Mouse (Mus musculus) liver, embryonic 12.5 days (tissue): ENCODE results near the gene Rps6kc1. TPM values are rescaled to one million over a fixed set of nuclear protein-coding genes. Genes with fewer than 3 reads are reported as not detected.

Experiments
- ATAC-seq: fragments of 200-750 bp; cut with Nextera tagmentation; 2 replicates; pipeline ENCODE4 v1.8.0; 2017; ENCODE audit warnings: moderate number of reproducible peaks, mild to moderate bottlenecking, moderate library complexity
- H3K27ac ChIP-seq: fragments of 300-500 bp; sonication (generic); 2 replicates; pipeline ENCODE4 v1.5.1; 2016; ENCODE audit warnings: mild to moderate bottlenecking
- H3K27me3 ChIP-seq: fragments of 300-500 bp; sonication (generic); replicated peaks from 2 replicates; pipeline ENCODE4 v1.6.1; 2016; ENCODE audit warnings: mild to moderate bottlenecking, moderate library complexity
- H3K36me3 ChIP-seq: fragments of 300-500 bp; sonication (generic); 2 replicates; pipeline ENCODE4 v1.6.1; 2016; ENCODE audit warnings: mild to moderate bottlenecking, moderate library complexity
- H3K4me1 ChIP-seq: fragments of 300-500 bp; sonication (generic); 2 replicates; pipeline ENCODE4 v1.6.1; 2016
- H3K4me2 ChIP-seq: fragments of 300-500 bp; sonication (generic); 2 replicates; pipeline ENCODE4 v1.6.1; 2016; ENCODE audit warnings: mild to moderate bottlenecking, moderate library complexity
- H3K4me3 ChIP-seq: fragments of 300-500 bp; sonication (generic); 2 replicates; pipeline ENCODE4 v1.5.1; 2016; ENCODE audit warnings: mild to moderate bottlenecking, moderate library complexity
- H3K9ac ChIP-seq: fragments of 300-500 bp; sonication (generic); 2 replicates; pipeline ENCODE4 v1.6.1; 2016; ENCODE audit warnings: mild to moderate bottlenecking, moderate library complexity
- H3K9me3 ChIP-seq: fragments of 300-500 bp; sonication (generic); replicated peaks from 2 replicates; pipeline ENCODE4 v1.6.1; 2016; ENCODE audit warnings: mild to moderate bottlenecking, moderate library complexity
- WGBS: fragments of 180-500 bp; shearing (Covaris S2); methylation state at CpG from one replicate; pipeline ENCODE4 v1.1.7; 2016; ENCODE audit not compliant: insufficient replicate concordance; 5-methylcytosine and 5-hydroxymethylcytosine counted together
- polyA plus RNA-seq: library from polyadenylated mRNA; unstranded; fragments of >200 nt; fragmentation: Nextera tagmentation; extraction: Ambion mirVana; gene quantifications from 2 replicates; pipeline ENCODE4 v1.2.1, GENCODE M21; 2016

Rps6kc1 gene
- polyA plus RNA-seq, 1 experiment from 2014 or later = 5.7 TPM

DNA sequence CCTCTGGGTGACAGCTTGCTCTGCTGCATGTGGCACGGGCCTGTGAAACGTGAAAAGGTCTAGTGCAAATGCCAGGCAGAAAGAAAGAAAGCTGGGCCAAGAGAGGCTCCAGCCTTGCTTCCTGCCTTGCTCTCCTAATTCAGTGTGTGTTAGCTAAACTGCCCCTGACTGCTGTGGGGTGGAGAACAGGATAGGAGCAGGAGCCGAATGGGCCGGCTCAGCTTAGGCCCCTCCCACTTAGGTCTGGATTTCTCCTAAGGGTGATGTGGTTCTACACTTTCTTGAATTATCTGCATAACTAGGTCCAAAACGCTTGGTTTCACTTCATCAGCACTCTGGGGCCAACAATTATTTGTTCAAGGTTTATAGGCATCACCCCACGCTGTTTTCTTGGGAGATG lies 119.9 kb downstream of the Rps6kc1 start:
- no peak for ATAC-seq
- Histone ChIP-seq H3K4me2 (no peak overlapping the region), H3K27ac (no peak overlapping the region), H3K9ac (no peak overlapping the region), H3K4me1 (no peaks in the 10 kb centered on the region), H3K9me3 (no peaks in the 10 kb centered on the region), H3K4me3 (no peak overlapping the region), H3K36me3 (no peaks in the 10 kb centered on the region), H3K27me3 (no peaks in the 10 kb centered on the region)
- 81% methylated on average over 6 of the region's 6 CpGs for WGBS

GRCm38 (mm10) chr1:190790720-190791119 lies 120.8 kb downstream of the Rps6kc1 start:
- H3K4me2 ChIP-seq = no peak overlapping the region
- H3K27me3 ChIP-seq = no peaks in the 10 kb centered on the region
- no peaks in the 10 kb centered on the region for H3K9me3 ChIP-seq
- WGBS = 76% methylated on average over 6 of the region's 6 CpGs
- H3K9ac ChIP-seq = no peak overlapping the region
- H3K27ac ChIP-seq = no peak overlapping the region
- ATAC-seq = no peak
- no peak overlapping the region for H3K4me3 ChIP-seq
- no peaks in the 10 kb centered on the region for H3K4me1 ChIP-seq
- H3K36me3 ChIP-seq = no peaks in the 10 kb centered on the region

- no peak overlapping the region for H3K4me2 ChIP-seq
- ATAC-seq = no peak
- WGBS = 81% methylated on average over 6 of the region's 6 CpGs
These were observed 133.9 kb downstream of the Rps6kc1 start for GRCm38 (mm10) chr1:190777660-190778059.

GRCm38 (mm10) chr1:190776260-190776659 lies 135.3 kb downstream of the Rps6kc1 start:
- H3K4me2 ChIP-seq = no peak overlapping the region
- H3K9me3 ChIP-seq = no peaks in the 10 kb centered on the region
- peaks cover 3% of the 10 kb centered on the region; the same call in 1 of the 2 replicates for H3K36me3 ChIP-seq
- no peak overlapping the region for H3K27ac ChIP-seq
- H3K9ac ChIP-seq = no peak overlapping the region
- ATAC-seq = no peak
- no peak overlapping the region for H3K4me3 ChIP-seq
- no peaks in the 10 kb centered on the region for H3K27me3 ChIP-seq
- WGBS = 76% methylated on average over 9 of the region's 9 CpGs
- no peaks in the 10 kb centered on the region for H3K4me1 ChIP-seq

More at GRCm38 (mm10) chr1:190777660-190778059, 133.9 kb downstream of the Rps6kc1 start:
- H3K27me3 ChIP-seq = no peaks in the 10 kb centered on the region
- H3K4me1 ChIP-seq = no peaks in the 10 kb centered on the region
- no peak overlapping the region for H3K9ac ChIP-seq
- no peaks in the 10 kb centered on the region for H3K9me3 ChIP-seq
- no peak overlapping the region for H3K27ac ChIP-seq
- peaks cover 3% of the 10 kb centered on the region; the same call in 1 of the 2 replicates for H3K36me3 ChIP-seq
- H3K4me3 ChIP-seq = no peak overlapping the region

DNA sequence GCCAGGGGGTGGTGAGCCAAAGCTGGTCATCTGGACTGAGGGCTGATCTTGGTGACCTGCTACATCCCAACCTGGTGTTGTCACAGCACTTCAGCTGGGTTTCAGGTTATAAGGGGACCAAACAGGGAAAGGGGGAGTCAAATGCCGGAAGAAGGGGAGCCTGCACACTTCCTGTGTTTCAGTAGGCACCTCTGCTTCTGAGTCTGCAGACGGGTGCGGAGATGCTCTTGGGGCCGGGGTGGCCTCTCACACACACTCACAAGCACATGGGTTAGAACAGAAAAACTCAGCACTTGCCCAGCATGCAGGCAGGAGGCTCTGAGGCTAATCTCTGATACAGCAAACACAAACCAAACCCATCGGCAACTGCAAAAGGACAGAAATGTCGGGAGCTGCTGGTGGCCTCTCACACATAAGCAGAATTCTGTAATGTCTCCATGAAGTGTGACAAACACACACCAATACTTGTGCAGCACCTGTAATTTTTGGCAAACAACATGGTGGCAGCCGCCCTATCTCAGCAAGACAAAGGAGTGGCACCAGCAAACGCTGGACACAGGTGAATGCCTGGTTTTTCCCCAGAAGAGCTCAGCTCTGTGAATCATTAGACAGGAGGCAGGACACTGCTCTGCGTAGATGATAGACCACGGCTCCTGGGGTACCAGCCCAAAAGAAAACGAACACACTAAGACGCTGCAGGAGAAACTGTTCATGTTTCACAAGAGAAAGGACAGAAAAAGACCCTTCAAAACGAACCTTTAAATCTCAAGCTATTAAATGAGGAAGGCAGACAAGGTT lies 139.3 kb downstream of the Rps6kc1 start:
- 67% methylated on average over 13 of the region's 13 CpGs for WGBS
- Histone ChIP-seq H3K4me1 (no peaks in the 10 kb centered on the region), H3K9me3 (no peaks in the 10 kb centered on the region), H3K9ac (no peak overlapping the region), H3K4me3 (no peak overlapping the region), H3K27ac (no peak overlapping the region), H3K36me3 (peaks cover 3% of the 10 kb centered on the region; the same call in 1 of the 2 replicates), H3K4me2 (no peak overlapping the region), H3K27me3 (no peaks in the 10 kb centered on the region)
- ATAC-seq = no peak

DNA sequence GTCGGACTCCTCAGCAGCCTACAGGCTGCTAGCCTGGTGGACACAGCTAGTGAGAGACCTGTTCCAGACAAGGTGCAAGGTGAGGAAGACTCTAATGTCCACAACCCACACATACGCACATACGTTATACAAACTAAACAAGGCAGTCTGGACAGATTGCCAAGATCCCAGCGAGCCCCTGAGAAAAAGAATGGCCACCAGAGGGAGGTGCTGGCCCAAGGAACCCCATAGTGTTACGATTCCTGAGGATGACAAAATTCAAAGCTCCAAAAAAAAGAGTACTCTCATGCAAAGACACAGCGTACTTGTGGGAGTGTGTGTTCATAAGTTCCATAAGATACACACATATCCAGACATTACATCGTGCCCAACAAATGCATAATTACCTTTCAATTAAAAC lies 141.8 kb downstream of the Rps6kc1 start:
- peaks cover 3% of the 10 kb centered on the region; the same call in 1 of the 2 replicates for H3K36me3 ChIP-seq
- H3K4me2 ChIP-seq = no peak overlapping the region
- no peak overlapping the region for H3K4me3 ChIP-seq
- no peak overlapping the region for H3K27ac ChIP-seq
- H3K27me3 ChIP-seq = no peaks in the 10 kb centered on the region
- H3K9me3 ChIP-seq = 0 out of 2 replicates have a peak, but pooled peaks cover 5% of the 10 kb centered on the region
- no peak overlapping the region for H3K9ac ChIP-seq
- ATAC-seq = no peak
- 73% methylated on average over 7 of the region's 7 CpGs for WGBS
- no peaks in the 10 kb centered on the region for H3K4me1 ChIP-seq

- Histone ChIP-seq H3K27ac (no peak overlapping the region), H3K9me3 (0 out of 2 replicates have a peak, but pooled peaks cover 5% of the 10 kb centered on the region), H3K9ac (no peak overlapping the region), H3K36me3 (peaks cover 2% of the 10 kb centered on the region; the same call in 1 of the 2 replicates), H3K4me3 (no peak overlapping the region), H3K27me3 (no peaks in the 10 kb centered on the region), H3K4me1 (no peaks in the 10 kb centered on the region), H3K4me2 (no peak overlapping the region)
- 50% methylated on average over 1 of the region's 1 CpGs for WGBS
- ATAC-seq = no peak
These were observed 143.3 kb downstream of the Rps6kc1 start for GRCm38 (mm10) chr1:190768307-190768706.

DNA sequence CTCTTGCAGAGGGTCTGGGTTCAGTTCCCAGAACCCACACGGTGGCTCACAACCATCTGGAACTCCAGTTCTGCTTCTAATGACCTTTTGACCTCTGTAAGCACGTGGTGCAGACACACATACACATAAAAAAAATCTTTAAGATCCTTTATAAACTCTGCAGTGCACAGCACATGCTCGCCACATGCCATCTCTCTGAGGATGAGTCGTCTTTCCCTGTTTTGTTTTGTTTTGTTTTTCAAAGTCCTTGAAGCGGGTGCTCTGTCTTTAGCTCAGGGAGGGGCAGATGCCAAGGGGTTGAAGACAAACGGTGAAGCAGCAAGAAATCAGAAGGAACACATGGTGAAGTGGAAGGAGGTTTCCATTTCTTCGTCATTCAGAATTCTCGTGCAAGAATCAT lies 143.9 kb downstream of the Rps6kc1 start:
- no peak overlapping the region for H3K27ac ChIP-seq
- WGBS = 50% methylated on average over 8 of the region's 8 CpGs
- H3K36me3 ChIP-seq = no peaks in the 10 kb centered on the region
- H3K4me1 ChIP-seq = no peaks in the 10 kb centered on the region
- H3K9me3 ChIP-seq = 0 out of 2 replicates have a peak, but pooled peaks cover 5% of the 10 kb centered on the region
- no peak for ATAC-seq
- no peak overlapping the region for H3K4me2 ChIP-seq
- H3K9ac ChIP-seq = no peak overlapping the region
- H3K27me3 ChIP-seq = no peaks in the 10 kb centered on the region
- H3K4me3 ChIP-seq = no peak overlapping the region

GRCm38 (mm10) chr1:190766800-190767199 lies 144.8 kb downstream of the Rps6kc1 start:
- Histone ChIP-seq H3K36me3 (no peaks in the 10 kb centered on the region), H3K4me2 (no peak overlapping the region), H3K9ac (no peak overlapping the region), H3K27me3 (no peaks in the 10 kb centered on the region), H3K4me1 (no peaks in the 10 kb centered on the region), H3K9me3 (0 out of 2 replicates have a peak, but pooled peaks cover 5% of the 10 kb centered on the region), H3K27ac (no peak overlapping the region), H3K4me3 (no peak overlapping the region)
- no peak for ATAC-seq
- WGBS = 71% methylated on average over 2 of the region's 2 CpGs

DNA sequence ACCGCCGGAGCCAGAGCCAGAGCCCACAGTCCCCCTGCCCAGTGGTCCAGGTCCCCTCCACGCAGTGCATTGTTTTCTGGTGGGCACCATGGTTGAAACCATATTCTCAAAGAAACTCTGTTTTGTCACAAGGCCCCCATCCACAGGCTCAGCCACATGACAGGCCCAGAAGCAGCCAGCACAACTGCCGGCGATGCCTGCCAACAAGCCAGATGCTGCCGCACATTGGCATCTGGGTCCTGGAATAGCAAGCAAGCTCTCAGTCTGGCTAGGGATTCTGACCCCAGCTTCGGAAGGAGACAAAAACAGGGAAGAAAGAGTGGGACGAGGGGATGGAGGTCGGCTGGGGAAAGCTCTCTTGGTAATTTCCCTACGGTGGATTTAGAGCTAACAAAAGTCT lies 147.8 kb downstream of the Rps6kc1 start:
- no peak for ATAC-seq
- Histone ChIP-seq H3K27me3 (no peaks in the 10 kb centered on the region), H3K4me3 (no peak overlapping the region), H3K27ac (no peak overlapping the region), H3K4me1 (no peaks in the 10 kb centered on the region), H3K9me3 (0 out of 2 replicates have a peak, but pooled peaks cover 5% of the 10 kb centered on the region), H3K9ac (no peak overlapping the region), H3K4me2 (no peak overlapping the region), H3K36me3 (no peaks in the 10 kb centered on the region)
- WGBS = 70% methylated on average over 10 of the region's 10 CpGs

DNA sequence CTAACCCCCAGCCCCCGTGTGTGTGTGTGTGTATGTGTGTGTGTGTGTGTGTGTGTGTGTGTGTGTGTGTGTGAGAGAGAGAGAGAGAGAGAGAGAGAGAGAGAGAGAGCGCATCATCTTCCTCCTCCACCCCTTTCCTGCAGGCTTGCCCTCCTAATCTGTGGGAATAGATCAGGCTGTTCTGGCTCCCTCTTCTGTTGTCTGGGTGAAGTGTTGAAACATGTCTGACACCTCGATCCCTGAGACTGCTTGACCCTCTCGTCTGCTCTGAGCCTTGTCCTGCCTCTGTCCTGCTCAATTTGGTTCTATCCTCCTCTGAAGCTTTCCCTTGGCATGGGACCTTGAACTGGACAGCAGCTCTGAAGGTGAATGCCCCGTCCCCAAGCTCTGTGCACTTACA lies 149.8 kb downstream of the Rps6kc1 start:
- no peaks in the 10 kb centered on the region for H3K27me3 ChIP-seq
- no peaks in the 10 kb centered on the region for H3K4me1 ChIP-seq
- 35% methylated on average over 5 of the region's 5 CpGs for whole genome bisulfite sequencing
- H3K36me3 ChIP-seq = no peaks in the 10 kb centered on the region
- H3K4me3 ChIP-seq = no peak overlapping the region
- no peak overlapping the region for H3K4me2 ChIP-seq
- H3K9ac ChIP-seq = no peak overlapping the region
- no peak overlapping the region for H3K27ac ChIP-seq
- H3K9me3 ChIP-seq = 0 out of 2 replicates have a peak, but pooled peaks cover 5% of the 10 kb centered on the region
- no peak for ATAC-seq

- H3K4me3 ChIP-seq = no peak overlapping the region
- no peak overlapping the region for H3K27ac ChIP-seq
- H3K4me2 ChIP-seq = no peak overlapping the region
- no peaks in the 10 kb centered on the region for H3K36me3 ChIP-seq
- ATAC-seq = no peak
- WGBS = 66% methylated on average over 8 of the region's 8 CpGs
- no peak overlapping the region for H3K9ac ChIP-seq
- H3K27me3 ChIP-seq = no peaks in the 10 kb centered on the region
- no peaks in the 10 kb centered on the region for H3K9me3 ChIP-seq
- no peaks in the 10 kb centered on the region for H3K4me1 ChIP-seq
These were observed 153.7 kb downstream of the Rps6kc1 start for GRCm38 (mm10) chr1:190757899-190758298.
